Mouse (Mus musculus) stomach, embryonic 14.5 days (tissue): ENCODE results near the gene Gtf2i. TPM values are rescaled to one million over a fixed set of nuclear protein-coding genes. Genes with fewer than 3 reads are reported as not detected.

Source experiments
- ATAC-seq: fragments of 200-750 bp; cut with Nextera tagmentation; 2 replicates; pipeline ENCODE4 v1.8.0; 2017; ENCODE audit warnings: low read depth, moderate TSS enrichment; ENCODE audit not compliant: insufficient number of reproducible peaks, insufficient read depth, low FRiP score
- H3K27ac ChIP-seq: fragments of 300-500 bp; sonication (generic); 2 replicates; pipeline ENCODE4 v1.5.1; 2014; ENCODE audit warnings: mild to moderate bottlenecking, low read length, moderate library complexity, mixed read lengths
- H3K27me3 ChIP-seq: fragments of 300-500 bp; sonication (generic); 2 replicates; pipeline ENCODE4 v1.6.1; 2014; ENCODE audit warnings: low read length, control low read depth, mixed read lengths; ENCODE audit not compliant: control insufficient read depth, insufficient read depth
- H3K36me3 ChIP-seq: fragments of 300-500 bp; sonication (generic); 2 replicates; pipeline ENCODE4 v1.6.1; 2014; ENCODE audit warnings: mild to moderate bottlenecking, control low read depth, low read length, moderate library complexity, mixed read lengths; ENCODE audit not compliant: control insufficient read depth, insufficient read depth
- H3K4me1 ChIP-seq: fragments of 300-500 bp; sonication (generic); 2 replicates; pipeline ENCODE4 v1.6.1; 2014; ENCODE audit warnings: low read length, control low read depth, mixed read lengths; ENCODE audit not compliant: control insufficient read depth, insufficient read depth
- H3K4me2 ChIP-seq: fragments of 300-500 bp; sonication (generic); replicated peaks from 2 replicates; pipeline ENCODE4 v1.6.1; 2014; ENCODE audit warnings: low read depth, low read length, control low read depth
- H3K4me3 ChIP-seq: fragments of 300-500 bp; sonication (generic); 2 replicates; pipeline ENCODE4 v1.5.1; 2014; ENCODE audit warnings: low read depth, low read length, control low read depth
- H3K9ac ChIP-seq: fragments of 300-500 bp; sonication (generic); replicated peaks from 2 replicates; pipeline ENCODE4 v1.6.1; 2014; ENCODE audit warnings: low read depth, mild to moderate bottlenecking, control low read depth, low read length, moderate library complexity, mixed read lengths
- H3K9me3 ChIP-seq: fragments of 300-500 bp; sonication (generic); 2 replicates; pipeline ENCODE4 v1.6.1; 2016; ENCODE audit warnings: low read depth, low read length, control low read depth; ENCODE audit not compliant: control insufficient read depth
- WGBS: fragments of 180-500 bp; shearing (Covaris S2); extraction: QIAGEN DNeasy Blood & Tissue Kit; methylation state at CpG from one replicate; pipeline ENCODE4 v1.1.7; 2014; 5-methylcytosine and 5-hydroxymethylcytosine counted together
- polyA plus RNA-seq: library from polyadenylated mRNA; unstranded; fragments of >200 nt; fragmentation: Nextera tagmentation; extraction: Ambion mirVana; gene quantifications from 2 replicates; pipeline ENCODE4 v1.2.1, GENCODE M21; 2014

Gtf2i gene
- polyA plus RNA-seq, 1 experiment from 2014 or later, result 184 TPM

- H3K9me3 ChIP-seq, result no peaks in the 10 kb centered on the region
- peaks cover 25% of the 10 kb centered on the region; the same call in 1 of the 2 replicates for H3K4me1 ChIP-seq
- H3K4me2 ChIP-seq, result no peak overlapping the region
- 24% methylated on average over 7 of the region's 7 CpGs for WGBS
- 0 out of 2 replicates have a peak, but pooled peaks have one; percentile 15 for ATAC-seq
- H3K4me3 ChIP-seq, result no peak overlapping the region
- peak overlapping the region; percentile 48 for H3K27ac ChIP-seq
- no peaks in the 10 kb centered on the region for H3K27me3 ChIP-seq
- H3K36me3 ChIP-seq, result peaks cover 18% of the 10 kb centered on the region
- no peak overlapping the region for H3K9ac ChIP-seq
These were observed 82.0 kb downstream of the Gtf2i start for GRCm38 (mm10) chr5:134232568-134232967.

GRCm38 (mm10) chr5:134232111-134232510, 82.4 kb downstream of the Gtf2i start:
- H3K4me2 ChIP-seq, result no peak overlapping the region
- WGBS, result 54% methylated on average over 6 of the region's 6 CpGs
- peaks cover 13% of the 10 kb centered on the region for H3K36me3 ChIP-seq
- no peak overlapping the region for H3K4me3 ChIP-seq
- no peak overlapping the region for H3K27ac ChIP-seq
- H3K9me3 ChIP-seq, result no peaks in the 10 kb centered on the region
- no peaks in the 10 kb centered on the region for H3K27me3 ChIP-seq
- H3K9ac ChIP-seq, result no peak overlapping the region
- ATAC-seq, result 0 out of 2 replicates have a peak, but pooled peaks have one; percentile 1
- peaks cover 25% of the 10 kb centered on the region; the same call in 1 of the 2 replicates for H3K4me1 ChIP-seq

DNA sequence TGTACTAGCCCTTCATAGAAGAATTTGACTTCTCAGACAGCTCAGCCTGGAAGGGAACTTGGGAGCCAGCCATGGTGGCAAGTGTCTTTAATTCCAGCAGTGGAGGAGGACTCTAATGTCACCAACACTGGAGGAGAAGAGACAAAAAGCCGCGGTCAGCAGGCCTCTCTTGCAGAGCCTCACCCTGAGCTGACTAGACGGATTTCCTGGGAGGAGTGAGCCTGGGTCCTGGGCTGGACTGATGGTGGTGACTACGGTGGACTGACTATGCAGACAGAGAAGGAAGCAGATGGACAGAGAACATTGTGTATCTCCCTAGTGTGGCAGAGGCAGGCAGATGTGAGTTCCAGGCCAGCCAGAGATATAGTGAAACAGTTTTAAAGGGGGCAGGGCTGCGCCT, 83.2 kb downstream of the Gtf2i start:
- WGBS, result 81% methylated on average over 5 of the region's 5 CpGs
- Histone ChIP-seq H3K27ac (no peak overlapping the region), H3K36me3 (peaks cover 7% of the 10 kb centered on the region)

DNA sequence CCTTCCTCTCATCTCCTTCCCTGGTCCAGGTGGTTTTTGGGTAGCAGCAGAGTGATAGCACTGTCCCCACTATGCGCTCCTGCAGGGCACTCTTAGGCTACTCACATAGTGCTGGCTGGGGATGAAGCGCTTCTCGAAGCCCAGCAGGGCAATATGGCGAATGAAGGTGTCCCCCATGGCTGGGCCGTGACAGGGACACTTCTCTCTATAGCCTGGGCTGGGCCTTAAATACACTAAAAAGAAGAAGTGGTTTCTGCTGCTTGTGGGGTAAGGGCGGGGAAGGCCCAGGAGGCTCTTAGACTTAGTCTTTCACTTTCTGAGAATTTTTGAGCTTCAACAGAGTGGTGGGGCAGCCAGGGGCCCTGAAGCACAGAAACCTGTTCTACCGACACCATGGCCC, 85.2 kb downstream of the Gtf2i start, which contains the start of gene Ncf1:
Gene Ncf1 (minus strand): TSS at position 235 of the 400 bp plus-strand sequence.
- Histone ChIP-seq H3K4me1 (peaks cover 17% of the 10 kb centered on the region), H3K4me3 (no peak within 1 kb of the TSS), H3K9me3 (no peaks in the 10 kb centered on the region), H3K4me2 (no peak within 1 kb of the TSS), H3K9ac (no peak within 1 kb of the TSS), H3K27me3 (no peaks in the 10 kb centered on the region), H3K36me3 (no peaks in the 10 kb centered on the region), H3K27ac (no peak within 1 kb of the TSS)
- WGBS, result 82% methylated on average over 7 of the region's 7 CpGs
- no peak for ATAC-seq

More for the DNA sequence above, 83.2 kb downstream of the Gtf2i start:
- Histone ChIP-seq H3K9ac (no peak overlapping the region), H3K4me2 (no peak overlapping the region), H3K9me3 (no peaks in the 10 kb centered on the region), H3K27me3 (no peaks in the 10 kb centered on the region), H3K4me1 (peaks cover 30% of the 10 kb centered on the region), H3K4me3 (no peak overlapping the region)
- ATAC-seq, result no peak

DNA sequence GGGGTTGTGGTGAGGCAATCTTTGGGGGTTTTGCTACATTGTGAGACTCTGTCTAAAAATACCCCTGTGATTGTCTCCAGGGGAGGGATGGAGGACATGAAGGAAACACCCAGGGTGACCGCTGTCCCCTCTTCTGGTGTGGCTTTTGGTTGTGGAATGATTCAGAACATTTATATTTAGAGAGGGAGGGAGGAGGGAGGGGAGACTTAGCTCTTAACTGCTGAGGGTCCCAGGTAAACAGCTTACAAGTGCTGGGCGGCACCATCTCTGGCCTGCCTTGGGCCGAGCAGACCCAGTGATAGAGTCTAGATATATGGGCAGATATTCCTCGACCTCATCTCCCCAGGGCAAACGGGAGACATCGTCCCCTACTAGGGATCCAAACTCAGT, 86.3 kb downstream of the Gtf2i start:
- H3K27me3 ChIP-seq, result no peaks in the 10 kb centered on the region
- no peaks in the 10 kb centered on the region for H3K9me3 ChIP-seq
- H3K36me3 ChIP-seq, result no peaks in the 10 kb centered on the region
- no peak for ATAC-seq
- no peak overlapping the region for H3K9ac ChIP-seq
- H3K4me2 ChIP-seq, result no peak overlapping the region
- 64% methylated on average over 6 of the region's 6 CpGs for WGBS
- no peak overlapping the region for H3K4me3 ChIP-seq
- no peak overlapping the region for H3K27ac ChIP-seq
- H3K4me1 ChIP-seq, result peaks cover 12% of the 10 kb centered on the region

GRCm38 (mm10) chr5:134227574-134228248, 86.8 kb downstream of the Gtf2i start:
- H3K27ac ChIP-seq, result no peak overlapping the region
- no peak for ATAC-seq
- H3K9me3 ChIP-seq, result no peaks in the 10 kb centered on the region
- no peaks in the 10 kb centered on the region for H3K27me3 ChIP-seq
- H3K4me2 ChIP-seq, result no peak overlapping the region
- no peak overlapping the region for H3K4me3 ChIP-seq
- peaks cover 11% of the 10 kb centered on the region for H3K4me1 ChIP-seq
- H3K9ac ChIP-seq, result no peak overlapping the region
- H3K36me3 ChIP-seq, result no peaks in the 10 kb centered on the region
- WGBS, result 41% methylated on average over 11 of the region's 11 CpGs

- no peak overlapping the region for H3K4me2 ChIP-seq
- 53% methylated on average over 12 of the region's 12 CpGs for WGBS
- no peak overlapping the region for H3K9ac ChIP-seq
- no peaks in the 10 kb centered on the region for H3K36me3 ChIP-seq
- no peaks in the 10 kb centered on the region for H3K27me3 ChIP-seq
- H3K27ac ChIP-seq, result no peak overlapping the region
- no peaks in the 10 kb centered on the region for H3K9me3 ChIP-seq
- ATAC-seq, result 0 out of 2 replicates have a peak, but pooled peaks have one; percentile 24
- no peak overlapping the region for H3K4me3 ChIP-seq
- H3K4me1 ChIP-seq, result peaks cover 11% of the 10 kb centered on the region
These were observed 87.6 kb downstream of the Gtf2i start for GRCm38 (mm10) chr5:134226946-134227345.

GRCm38 (mm10) chr5:134225110-134225901, 89.3 kb downstream of the Gtf2i start:
- peaks cover 17% of the 10 kb centered on the region for H3K4me1 ChIP-seq
- no peak for ATAC-seq
- H3K4me3 ChIP-seq, result no peak overlapping the region
- H3K4me2 ChIP-seq, result no peak overlapping the region
- no peaks in the 10 kb centered on the region for H3K36me3 ChIP-seq
- no peaks in the 10 kb centered on the region for H3K27me3 ChIP-seq
- 80% methylated on average over 30 of the region's 30 CpGs for WGBS
- H3K9ac ChIP-seq, result no peak overlapping the region
- H3K27ac ChIP-seq, result no peak overlapping the region
- H3K9me3 ChIP-seq, result no peaks in the 10 kb centered on the region
